Mouse (Mus musculus): ENCODE data around the gene Tom1l2.

Gene Tom1l2

DNA sequence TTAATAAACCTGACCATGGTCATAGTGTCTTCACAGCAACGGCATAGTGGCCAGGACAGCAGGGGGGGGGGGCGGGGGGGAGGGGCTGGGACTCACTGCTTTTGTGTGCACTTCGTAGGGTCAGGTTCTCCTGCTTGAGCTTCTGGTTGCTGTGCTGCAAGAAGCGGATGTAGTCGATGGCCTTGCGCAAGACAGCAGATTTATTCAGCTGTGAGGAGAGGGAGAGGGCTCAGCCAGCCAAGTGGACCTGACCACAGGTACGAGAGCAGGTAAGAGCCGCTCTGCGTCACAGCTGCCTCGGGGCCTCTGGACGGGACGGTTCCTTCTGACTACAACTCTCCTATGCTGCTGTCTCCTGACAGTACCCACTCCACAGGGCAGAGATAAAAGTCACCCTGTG, 147.7 kb downstream of the Tom1l2 start:
- no peak for DNase-seq (ENCODE audit: low read depth, low spot score)

- no peak for DNase-seq (ENCODE audit: low read depth, low spot score)
Measured at GRCm38 (mm10) chr11:60202710-60203638, 149.7 kb downstream of the Tom1l2 start.

DNA sequence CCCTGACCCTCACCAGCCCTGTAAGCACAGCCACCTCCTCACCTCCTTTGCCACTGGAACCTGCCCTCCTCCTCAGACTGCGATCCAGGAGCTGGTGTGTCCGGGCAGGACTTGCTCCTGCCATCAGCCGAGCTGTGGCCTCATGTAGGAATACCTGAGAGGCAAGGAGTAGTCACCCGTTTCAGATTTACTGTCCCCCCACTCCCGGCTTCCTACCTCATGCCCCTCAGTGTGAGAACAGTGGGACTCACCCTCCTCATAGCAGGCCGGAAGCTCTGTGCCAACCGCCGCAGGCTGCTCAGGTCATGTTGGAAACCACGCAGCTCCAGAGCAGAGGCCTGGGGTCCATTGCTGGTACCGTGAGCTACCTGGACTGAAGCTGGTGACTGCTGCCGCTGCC, 152.3 kb downstream of the Tom1l2 start:
- DNase-seq (ENCODE audit: low read depth, low spot score), result no peak

DNA sequence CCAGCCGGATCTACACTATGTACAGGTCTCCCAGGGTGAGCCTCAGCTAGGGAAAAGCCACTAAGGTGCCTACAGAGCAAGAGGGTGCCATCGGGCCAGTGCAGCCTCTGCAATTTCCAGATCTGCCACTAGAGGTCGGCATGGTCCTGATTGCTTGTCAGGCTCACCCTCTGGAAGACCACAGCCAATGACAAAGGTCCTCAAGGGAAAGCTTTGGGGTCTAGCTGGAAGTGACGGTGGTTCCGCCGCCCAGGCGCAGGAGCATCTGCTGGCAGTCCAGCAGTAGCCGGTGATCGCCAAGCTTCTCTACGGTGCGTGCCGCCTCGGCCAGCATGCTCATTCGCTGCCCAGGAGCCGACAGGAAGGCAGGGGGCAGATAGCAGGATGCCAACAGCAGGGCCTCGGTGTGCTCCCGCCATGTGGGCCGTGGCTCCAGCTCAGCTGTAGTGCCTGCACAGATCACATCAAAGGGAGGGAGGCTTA, 153.0 kb downstream of the Tom1l2 start:
- peak; percentile 90 for DNase-seq (ENCODE audit: low read depth, low spot score)

GRCm38 (mm10) chr11:60198651-60199050, 154.1 kb downstream of the Tom1l2 start:
- DNase-seq (ENCODE audit: low read depth, low spot score), result no peak

DNA sequence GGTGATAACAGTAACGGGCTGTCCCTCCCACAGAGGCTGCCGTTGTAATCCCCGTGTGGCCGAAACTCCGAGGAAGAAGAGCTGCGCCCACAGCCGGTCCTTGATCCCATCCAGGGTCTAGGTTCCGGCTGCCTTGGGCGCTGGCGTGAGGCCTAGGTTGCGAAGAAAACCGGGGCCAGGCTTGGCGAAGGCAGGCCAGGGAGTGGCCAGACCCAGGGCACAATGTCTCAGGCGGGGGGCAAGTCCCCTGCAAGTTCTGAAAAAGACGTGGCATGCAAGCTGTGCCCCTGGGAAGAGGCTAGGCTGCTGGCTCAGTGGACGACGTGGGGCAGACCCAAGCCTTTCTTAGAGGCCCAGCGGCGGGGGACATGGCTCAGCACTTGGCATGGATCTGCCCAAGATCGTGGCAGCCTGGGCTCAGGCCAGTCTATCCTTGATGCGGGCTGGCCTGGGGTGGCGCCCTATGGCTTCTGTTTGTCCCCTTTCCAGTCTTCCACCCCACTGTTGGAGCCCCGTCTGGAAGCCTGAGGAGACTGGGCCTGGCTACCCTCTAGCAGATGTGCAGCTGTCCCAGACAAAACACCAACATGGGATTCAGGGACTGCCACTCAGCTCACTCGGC, 154.6 kb downstream of the Tom1l2 start:
- DNase-seq (ENCODE audit: low read depth, low spot score), result no peak

DNA sequence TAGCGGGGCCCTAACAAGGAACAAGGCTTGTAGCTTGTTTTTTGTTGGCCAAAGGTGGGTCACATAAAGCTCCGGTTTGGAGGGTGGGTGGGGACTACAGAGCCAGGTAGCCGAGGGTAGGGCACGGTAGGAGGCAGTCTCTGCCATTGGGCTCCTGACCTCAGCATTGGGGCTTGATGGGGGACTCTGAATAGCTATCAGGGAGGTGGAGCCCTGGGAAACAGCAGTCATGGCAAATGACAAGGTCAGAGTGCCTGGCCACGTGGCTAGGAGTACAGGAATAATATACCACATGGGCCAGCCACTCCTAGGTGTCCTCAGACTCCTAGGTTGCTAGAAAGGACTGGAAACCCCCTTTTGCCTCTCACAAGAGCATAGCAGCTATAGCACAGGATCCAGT, 156.4 kb downstream of the Tom1l2 start:
- DNase-seq (ENCODE audit: low read depth, low spot score), result no peak

- DNase-seq (ENCODE audit: low read depth, low spot score), result peak; percentile 57
Measured at GRCm38 (mm10) chr11:60195108-60195507, 157.6 kb downstream of the Tom1l2 start.

- DNase-seq (ENCODE audit: low read depth, low spot score), result no peak
Measured at GRCm38 (mm10) chr11:60193556-60193955, 159.1 kb downstream of the Tom1l2 start.

DNA sequence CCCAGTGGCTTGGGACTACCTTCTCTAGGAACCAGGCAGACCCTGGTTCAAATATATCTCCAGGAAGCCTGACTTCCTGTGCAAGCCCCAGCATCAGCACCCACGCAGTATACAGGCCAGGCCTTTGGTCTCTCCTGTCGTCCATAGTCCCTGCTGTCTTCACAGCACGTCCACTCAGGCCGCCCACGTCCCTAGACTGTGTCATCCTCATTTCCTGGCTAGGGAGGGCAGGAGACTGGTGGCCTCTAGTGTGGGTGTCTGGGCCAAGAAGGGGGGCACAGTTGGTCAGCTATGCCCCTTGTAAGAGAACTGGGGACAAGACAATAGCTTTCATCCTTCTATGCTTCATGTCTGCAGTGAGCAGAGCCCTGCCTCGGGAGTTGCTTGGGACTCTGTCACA, 160.2 kb downstream of the Tom1l2 start:
- no peak for DNase-seq (ENCODE audit: low read depth, low spot score)

DNA sequence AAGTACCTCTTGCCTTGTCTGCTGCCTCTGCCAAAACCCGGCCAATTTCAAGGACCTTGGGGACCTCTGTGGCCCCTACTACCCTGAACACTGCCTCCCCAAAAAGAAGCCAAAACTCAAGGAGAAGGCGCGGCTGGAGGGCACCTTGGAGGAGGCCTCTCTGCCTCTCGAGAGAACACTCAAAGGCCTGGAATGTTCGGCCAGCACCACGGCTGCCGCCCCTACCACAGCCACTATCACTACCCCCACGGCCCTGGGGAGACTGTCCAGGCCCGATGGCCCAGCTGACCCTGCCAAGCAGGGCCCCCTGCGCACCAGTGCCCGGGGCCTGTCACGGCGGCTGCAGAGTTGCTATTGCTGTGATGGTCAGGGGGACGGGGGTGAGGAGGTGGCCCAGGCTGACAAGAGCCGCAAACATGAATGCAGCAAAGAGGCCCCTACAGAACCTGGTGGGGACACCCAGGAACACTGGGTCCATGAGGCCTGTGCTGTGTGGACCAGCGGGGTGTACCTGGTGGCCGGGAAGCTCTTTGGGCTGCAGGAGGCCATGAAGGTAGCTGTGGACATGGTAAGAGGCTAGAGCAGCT, 162.6 kb downstream of the Tom1l2 start:
- DNase-seq (ENCODE audit: low read depth, low spot score), result no peak

DNA sequence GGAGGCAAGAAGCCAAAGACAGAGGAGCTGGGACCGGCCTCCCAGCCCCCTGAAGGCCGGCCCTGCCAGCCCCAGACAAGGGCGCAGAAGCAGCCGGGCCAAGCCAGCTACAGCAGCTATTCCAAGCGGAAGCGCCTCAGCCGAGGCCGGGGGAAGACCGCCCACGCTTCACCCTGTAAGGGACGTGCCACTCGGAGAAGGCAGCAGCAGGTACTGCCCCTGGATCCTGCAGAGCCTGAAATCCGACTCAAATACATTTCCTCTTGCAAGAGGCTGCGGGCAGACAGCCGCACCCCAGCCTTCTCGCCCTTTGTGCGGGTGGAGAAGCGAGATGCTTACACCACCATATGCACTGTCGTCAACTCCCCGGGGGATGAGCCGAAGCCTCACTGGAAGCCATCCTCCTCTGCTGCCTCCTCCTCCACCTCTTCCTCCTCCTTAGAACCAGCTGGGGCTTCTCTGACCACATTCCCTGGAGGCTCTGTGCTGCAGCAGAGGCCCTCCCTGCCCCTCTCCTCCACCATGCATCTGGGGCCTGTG, 163.1 kb downstream of the Tom1l2 start:
- no peak for DNase-seq (ENCODE audit: low read depth, low spot score)

DNA sequence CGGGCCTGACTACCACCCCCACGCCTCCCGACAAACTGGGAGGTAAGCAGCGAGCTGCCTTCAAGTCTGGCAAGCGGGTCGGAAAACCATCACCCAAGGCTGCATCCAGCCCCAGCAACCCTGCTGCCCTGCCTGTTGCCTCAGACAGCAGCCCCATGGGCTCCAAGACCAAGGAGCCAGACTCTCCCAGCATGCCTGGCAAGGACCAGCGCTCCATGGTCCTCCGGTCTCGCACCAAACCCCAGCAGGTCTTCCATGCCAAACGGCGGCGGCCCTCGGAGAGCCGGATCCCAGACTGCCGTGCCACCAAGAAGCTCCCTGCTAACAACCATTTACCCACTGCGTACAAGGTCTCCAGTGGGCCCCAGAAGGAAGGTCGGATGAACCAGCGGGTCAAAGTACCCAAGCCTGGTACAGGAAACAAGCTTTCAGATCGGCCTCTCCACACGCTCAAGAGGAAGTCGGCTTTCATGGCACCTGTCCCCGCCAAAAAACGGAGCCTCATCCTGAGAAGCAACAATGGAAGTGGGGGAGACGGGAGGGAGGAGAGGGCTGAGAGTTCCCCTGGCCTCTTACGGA, 164.3 kb downstream of the Tom1l2 start:
- DNase-seq (ENCODE audit: low read depth, low spot score), result no peak

- no peak for DNase-seq (ENCODE audit: low read depth, low spot score)
Measured at GRCm38 (mm10) chr11:60187070-60187469, 165.6 kb downstream of the Tom1l2 start.

DNA sequence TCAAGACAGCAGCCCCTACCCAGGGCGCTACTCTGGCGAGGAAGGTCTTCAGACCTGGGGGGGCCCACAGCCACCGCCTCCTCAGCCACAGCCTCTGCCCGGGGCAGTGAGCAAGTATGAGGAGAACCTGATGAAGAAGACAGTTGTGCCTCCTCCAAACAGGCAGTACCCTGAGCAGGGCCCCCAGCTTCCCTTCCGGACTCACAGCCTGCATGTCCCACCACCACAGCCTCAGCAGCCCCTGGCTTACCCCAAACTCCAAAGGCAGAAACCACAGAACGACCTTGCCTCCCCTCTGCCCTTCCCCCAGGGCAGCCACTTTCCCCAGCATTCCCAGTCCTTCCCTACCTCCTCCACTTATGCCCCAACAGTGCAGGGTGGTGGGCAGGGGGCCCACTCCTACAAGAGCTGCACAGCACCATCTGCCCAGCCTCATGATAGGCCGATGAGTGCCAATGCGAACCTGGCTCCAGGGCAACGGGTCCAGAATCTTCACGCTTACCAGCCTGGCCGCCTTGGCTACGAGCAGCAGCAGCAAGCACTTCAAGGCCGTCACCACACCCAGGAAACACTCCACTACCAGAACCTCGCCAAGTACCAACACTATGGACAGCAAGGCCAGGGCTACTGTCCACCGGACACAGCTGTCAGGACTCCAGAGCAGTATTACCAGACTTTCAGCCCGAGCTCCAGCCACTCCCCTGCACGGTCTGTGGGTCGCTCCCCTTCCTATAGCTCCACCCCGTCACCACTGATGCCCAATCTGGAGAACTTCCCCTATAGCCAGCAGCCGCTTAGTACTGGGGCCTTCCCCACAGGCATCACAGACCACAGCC, 167.1 kb downstream of the Tom1l2 start:
- DNase-seq (ENCODE audit: low read depth, low spot score), result no peak

- DNase-seq (ENCODE audit: low read depth, low spot score), result no peak
Measured at GRCm38 (mm10) chr11:60184346-60185325, 168.1 kb downstream of the Tom1l2 start.

DNA sequence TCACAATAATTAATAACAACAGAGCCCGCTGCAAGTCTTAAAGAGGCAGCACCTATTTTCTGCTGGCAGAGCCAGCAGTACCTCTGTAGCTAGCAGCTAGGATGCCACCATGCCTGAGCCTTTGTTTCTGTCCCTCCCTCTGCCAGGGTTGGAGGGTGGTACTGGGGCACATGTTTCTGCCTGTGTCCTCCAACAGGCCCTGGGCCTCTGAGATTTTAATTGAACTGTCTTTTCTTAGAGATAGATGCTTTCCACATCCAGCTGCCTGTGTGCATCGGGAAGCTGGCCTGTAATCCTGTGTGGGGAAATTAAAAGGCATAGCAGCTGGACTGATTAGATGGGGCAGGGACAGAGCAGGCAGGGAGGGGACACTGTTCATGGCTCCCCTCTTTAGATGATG, 170.0 kb downstream of the Tom1l2 start:
- DNase-seq (ENCODE audit: low read depth, low spot score), result no peak

DNA sequence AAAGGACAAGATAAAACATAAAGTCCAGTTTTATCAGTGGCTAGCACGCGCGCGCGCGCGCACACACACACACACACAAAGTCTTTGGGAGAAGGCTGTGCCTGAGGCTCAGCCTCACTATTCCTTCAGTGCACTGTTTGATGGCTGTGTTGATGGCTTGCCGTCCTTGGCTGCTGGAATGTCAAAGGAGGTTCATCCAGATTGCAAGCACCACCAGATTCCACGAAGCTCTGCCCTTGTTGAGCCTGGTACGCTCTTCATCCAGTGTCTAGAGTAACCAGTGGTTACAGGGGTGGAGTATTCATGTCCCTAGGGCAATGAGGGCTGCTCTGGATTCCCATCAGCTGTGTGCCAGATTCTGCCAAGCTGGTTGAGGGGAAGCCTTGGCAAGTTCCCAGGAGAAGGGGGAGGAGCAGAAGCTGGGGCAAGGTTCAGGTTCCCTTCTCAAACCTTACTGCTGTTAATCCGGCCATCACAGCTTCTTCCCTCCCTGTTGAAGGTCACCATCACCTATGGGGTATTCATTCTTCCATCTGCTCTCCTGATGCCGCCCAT, 170.5 kb downstream of the Tom1l2 start:
- no peak for DNase-seq (ENCODE audit: low read depth, low spot score)

DNA sequence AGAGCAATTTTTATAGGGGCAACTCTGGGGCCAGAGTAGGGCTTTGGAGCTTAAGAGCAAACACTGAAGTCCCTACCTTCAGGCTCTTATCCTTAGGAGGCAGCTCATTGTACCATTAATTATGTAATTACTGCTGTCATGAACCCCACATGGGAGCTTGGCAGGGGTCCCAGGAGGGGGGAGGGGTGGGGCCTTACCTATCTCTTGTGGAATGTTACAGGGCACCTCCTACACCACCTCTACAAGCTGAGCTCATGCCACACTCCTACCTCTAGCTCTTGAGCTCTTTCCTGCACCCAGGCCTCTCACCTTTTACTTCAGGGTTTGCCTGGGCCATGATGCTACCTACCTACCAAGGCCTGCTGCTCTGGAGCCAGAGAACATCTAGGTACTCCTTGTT, 174.2 kb downstream of the Tom1l2 start:
- DNase-seq (ENCODE audit: low read depth, low spot score), result no peak

Measured in forelimb bud, embryonic 11.5 days (tissue).